Mouse (Mus musculus) left cerebral cortex, adult 8-10 months (tissue): Measurements from ENCODE around the gene Stx18. TPM values are rescaled to one million over a fixed set of nuclear protein-coding genes. Genes with fewer than 3 reads are reported as not detected.

Experiments used
- DNase-seq, 2 experiments: peaks; one replicate each; pipeline ENCODE4 v3.0.0; 2022; ENCODE audit warnings: low spot score in 2 of 2
- total RNA-seq, 4 experiments: library from RNA; stranded (reverse); gene quantifications; 2 replicates each; pipeline ENCODE4 v1.2.4; 2022

Stx18 gene
- total RNA-seq, 4 experiments from 2014 or later = 33.7 to 39.7 (median 34.8) TPM

- DNase-seq = no peak
Measured at GRCm38 (mm10) chr5:38078575-38078974, 40.0 kb downstream of the Stx18 start.

- no peak for DNase-seq
Measured at GRCm38 (mm10) chr5:38080472-38080871, 41.9 kb downstream of the Stx18 start.

DNA sequence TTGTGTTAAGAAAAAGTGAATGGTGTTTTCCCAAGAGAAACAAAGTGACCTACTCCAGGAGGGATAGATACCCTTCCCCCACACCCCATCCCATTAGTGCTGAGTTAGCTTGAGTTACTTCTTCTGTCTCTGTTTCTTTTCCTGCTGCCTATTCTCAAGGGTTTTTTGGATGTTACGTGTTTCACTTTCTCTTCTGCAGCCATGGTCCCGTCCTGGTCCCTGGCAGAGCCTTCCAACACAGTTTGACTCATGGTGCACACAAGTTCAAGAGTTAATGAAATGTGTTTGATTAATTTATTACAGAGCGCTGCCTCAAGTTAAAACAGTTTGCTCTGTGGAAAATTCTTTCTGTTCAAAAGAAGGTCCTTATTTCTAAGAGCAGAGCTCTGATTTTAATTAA lies 44.0 kb downstream of the Stx18 start:
- DNase-seq = no peak

- no peak for DNase-seq
Measured at GRCm38 (mm10) chr5:38083362-38083761, 44.8 kb downstream of the Stx18 start.

DNA sequence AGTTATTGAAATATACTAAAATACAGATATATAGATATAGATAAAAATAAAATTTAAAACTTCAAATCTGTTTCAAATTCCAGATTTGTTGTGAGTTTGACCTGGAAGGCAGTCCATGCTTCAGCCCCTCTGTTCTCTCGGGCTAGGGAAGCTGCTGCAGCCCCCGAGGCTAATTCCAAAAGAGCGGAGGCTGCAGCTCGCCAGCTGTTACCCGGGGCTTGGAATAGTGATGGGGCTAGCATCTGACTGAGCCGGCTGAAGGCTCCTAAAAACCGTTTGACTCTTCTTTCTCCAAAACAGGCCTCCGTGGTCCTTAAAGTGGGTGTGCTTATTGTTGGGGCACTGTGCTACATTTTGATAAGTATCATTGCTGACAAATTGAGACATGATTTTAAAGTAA lies 46.1 kb downstream of the Stx18 start:
- DNase-seq = no peak

GRCm38 (mm10) chr5:38085561-38086392 lies 47.2 kb downstream of the Stx18 start:
- no peak for DNase-seq

GRCm38 (mm10) chr5:38090111-38090510 lies 51.6 kb downstream of the Stx18 start:
- DNase-seq = no peak

DNA sequence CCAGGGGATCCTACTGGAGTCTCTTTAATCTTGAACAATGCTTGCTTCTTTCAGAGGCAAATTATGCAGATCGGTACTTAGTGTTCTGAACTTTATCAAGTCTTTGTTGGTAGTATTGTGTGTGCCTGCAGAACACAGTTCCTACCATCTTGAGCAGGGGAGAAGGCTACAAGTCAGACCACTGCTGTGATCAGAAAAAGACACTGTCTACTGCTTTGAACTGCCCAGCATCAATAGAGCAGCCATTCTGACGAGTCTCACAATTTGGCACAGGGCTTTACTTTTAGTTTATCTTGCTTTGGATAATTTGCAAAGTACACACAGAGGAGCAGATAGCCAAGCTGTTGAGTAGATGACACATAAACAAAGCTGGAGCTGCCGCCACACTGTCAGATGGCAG lies 52.0 kb downstream of the Stx18 start:
- DNase-seq = no peak

- DNase-seq = no peak
Measured at GRCm38 (mm10) chr5:38091046-38091965, 52.8 kb downstream of the Stx18 start.

DNA sequence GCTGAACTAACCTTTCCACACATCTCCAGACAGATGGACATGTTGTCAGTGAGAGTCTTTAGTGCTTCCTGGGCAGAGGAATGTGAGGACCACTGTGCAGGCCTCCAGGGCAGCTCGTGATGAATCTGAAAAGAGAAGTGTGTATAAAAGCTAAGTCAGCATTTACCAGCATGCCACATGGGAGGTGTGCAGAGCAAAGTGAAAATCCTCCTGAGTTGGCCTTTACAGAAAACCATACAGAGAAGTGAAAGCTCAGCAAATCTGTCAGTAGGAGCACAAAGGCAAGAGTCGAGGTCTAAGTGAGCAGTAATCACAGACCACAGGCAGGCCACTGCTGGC lies 53.4 kb downstream of the Stx18 start:
- no peak for DNase-seq

DNA sequence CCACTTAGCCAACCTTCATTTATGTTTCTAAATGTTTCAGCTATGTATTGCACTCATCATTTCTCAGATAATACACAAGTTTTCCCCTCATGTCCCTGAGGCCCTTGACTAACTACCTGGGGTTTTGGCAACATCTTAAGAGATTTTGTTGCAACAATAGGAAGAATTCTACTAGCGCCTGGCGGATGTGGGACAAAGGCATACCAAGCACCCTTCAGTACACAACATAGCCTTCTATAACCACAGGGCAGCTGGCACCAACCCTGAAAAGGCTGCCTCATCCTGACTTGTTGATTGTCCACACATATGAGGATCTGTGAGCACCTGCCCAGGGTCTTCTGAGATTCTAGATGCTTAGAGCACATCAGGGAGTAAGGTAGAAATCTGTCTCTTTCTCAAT lies 55.8 kb downstream of the Stx18 start:
- no peak for DNase-seq

- no peak for DNase-seq
Measured at GRCm38 (mm10) chr5:38097501-38098093, 59.1 kb downstream of the Stx18 start.

GRCm38 (mm10) chr5:38099139-38099676 lies 60.7 kb downstream of the Stx18 start:
- no peak for DNase-seq

- no peak for DNase-seq
Measured at GRCm38 (mm10) chr5:38102945-38103344, 64.4 kb downstream of the Stx18 start.

- no peak for DNase-seq
Measured at GRCm38 (mm10) chr5:38106080-38106697, 67.6 kb downstream of the Stx18 start.

DNA sequence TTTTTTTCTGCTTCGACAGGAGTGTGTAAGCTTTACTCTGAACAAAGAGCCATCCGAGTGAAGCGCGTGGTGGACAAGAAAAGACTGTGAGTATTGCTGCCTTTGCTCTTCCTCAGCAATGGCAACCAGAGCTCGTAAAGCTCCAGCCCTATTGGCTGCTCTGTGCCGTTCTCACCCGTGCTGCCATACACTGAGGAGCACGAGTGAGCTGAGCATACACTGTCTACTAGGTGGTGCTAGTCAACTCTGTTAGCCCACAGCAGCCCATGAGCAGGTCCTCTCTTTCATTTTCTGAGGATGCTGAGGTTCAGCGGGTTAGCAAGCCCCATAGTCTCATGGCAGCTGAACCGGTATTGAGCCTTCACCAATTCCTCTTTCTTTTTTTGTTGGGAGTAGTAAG lies 68.3 kb downstream of the Stx18 start:
- no peak for DNase-seq

DNA sequence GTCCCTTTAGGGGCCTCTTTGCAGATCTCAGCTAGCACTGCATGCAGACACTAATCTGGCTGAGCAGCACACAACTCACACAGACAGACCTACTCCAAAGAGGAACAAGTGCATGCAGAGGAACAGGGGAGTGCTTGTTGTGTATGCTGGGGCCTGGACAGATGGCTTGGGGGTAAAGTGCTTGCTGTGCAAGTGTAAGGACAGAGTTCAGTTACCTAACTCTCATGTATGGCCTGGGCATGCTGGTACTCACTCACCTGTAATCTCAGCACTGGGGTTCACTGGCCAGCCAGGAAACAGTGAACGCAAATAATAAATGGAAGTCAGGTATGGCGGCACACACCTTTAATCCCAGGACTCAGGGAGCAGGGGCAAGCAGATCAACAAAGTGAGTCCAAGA lies 76.0 kb downstream of the Stx18 start:
- DNase-seq = no peak

GRCm38 (mm10) chr5:38117056-38117455 lies 78.5 kb downstream of the Stx18 start:
- DNase-seq = peak in 1 of 2 experiments; percentile 91

GRCm38 (mm10) chr5:38119268-38119667 lies 80.7 kb downstream of the Stx18 start:
- no peak for DNase-seq

- no peak for DNase-seq
Measured at GRCm38 (mm10) chr5:38121699-38122098, 83.2 kb downstream of the Stx18 start.
